Mouse (Mus musculus) heart, adult 9 months (tissue): ENCODE measurements around the gene Tmem199.

Experiments
- DNase-seq, 2 experiments: peaks; one replicate each; pipeline ENCODE4 v3.0.0; 2022; ENCODE audit warnings: low spot score in 2 of 2

Tmem199 gene

DNA sequence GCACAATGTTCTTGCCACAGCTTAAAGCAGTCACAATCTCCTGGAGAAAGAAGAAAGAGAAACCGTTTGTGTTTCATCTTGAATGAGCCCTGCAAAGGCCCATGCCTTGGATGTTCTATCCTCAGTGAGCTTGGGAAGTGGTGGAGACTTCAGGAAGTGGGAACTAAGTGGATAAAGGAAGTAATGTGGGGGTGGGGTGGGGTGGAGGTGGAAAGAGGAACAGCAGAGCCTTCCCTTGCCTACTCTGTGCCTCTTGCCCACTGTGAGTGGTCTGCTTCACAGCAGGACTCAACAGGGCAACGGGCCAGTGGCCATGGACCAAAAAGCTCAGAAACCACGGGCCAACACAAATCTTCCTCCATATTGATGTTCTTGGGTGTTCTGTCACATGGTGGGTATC is 36.7 kb downstream of the Tmem199 start:
- DNase-seq, result no peak

DNA sequence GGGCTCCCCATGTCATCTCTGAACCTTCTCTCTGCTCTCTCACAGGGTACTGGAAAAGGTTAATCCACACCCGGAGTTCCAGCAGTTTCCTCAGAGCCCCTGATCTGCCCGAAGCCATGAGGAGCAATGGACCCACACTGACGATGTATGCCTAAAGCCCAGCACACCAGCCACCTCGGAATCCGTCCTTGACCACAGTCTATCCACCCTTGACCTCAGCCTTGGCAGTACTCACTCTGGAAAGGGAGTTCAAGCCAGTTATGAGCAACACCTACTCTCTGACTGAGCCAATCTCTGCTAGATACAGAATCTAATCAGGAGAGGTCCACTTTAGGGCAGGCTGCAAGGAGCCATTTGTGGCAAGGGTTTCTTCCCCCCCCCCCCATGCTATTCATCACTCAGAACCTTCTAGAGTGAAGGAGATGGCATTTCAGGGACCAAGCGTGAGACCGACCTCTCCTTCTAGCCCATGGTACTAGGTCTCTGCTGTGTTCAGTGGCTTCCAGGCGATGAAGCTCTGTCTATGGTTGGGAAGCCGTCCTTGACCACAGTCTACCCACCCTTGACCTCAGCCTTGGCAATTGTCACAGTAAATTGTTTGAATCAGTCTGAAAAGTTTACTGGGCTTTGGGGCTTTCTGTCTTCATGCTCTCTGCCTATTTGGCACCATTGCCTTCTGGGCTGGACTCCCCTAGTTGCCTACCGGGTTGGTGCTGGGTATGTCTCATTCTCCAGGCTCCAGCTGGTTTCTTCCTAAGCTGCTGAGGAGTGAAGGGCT is 40.5 kb downstream of the Tmem199 start:
- no peak for DNase-seq

DNA sequence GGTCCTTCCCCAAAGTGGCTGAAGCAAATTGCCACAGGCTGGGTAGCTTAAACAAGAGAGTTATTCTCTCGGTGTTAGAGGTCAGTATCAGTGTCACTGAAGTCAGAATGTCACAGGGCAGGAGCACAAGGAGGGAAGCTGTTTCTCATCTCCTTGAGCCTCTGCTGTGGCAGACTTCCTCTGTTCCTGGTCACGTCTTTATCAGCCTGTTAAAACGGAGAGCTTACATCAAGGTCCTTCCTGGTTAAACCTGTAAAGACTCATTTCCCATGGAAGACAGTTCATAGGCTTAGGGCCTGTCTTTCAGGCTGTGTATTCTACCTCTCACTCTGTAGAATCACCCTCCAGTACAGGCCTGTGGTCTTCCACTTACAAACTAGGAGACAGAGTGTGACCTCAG is 44.0 kb downstream of the Tmem199 start:
- no peak for DNase-seq

DNA sequence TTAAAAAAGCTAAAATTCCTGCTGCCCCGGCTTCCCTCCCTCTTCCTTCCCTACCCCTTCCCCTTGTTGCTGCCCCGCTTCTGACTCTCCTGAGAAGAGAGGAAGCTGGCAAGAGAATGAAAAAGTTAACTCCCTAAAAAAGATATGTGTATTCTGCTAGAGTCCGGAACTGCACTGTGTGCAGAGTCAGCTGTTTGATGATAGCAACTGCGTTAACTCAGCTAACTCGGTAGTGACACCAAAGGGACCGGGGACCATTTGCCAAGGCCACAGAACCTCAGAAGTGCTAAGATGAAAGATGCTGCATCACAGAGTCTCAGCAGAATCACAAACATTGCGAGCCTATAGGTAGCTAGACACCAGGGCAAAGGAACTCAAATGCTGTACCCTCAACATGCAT is 44.5 kb downstream of the Tmem199 start:
- no peak for DNase-seq

DNA sequence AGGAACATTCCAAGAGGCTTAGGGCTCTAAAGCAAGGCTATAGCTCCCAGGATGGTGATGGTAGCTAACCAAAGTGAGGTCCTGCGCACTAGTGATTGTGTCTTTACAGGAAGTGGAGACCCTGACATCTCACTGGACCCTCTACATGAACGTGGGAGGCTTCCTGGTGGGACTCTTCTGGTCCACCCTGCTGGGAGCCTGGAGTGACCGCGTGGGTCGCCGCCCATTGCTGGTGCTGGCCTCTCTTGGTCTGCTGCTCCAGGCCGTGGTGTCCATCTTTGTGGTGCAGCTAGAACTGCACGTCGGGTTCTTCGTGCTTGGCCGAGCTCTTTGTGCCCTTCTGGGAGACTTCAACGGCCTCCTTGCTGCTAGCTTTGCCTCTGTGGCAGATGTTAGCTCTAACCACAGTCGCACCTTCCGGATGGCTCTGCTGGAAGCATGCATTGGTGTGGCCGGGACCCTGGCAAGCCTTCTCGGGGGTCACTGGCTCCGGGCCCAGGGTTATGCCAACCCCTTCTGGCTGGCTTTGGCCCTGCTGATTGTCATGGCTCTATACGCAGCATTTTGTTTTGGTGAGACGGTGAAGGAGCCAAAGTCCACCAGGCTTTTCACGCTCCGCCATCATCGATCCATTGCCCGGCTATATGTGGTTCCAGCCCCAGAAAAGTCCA is 45.6 kb downstream of the Tmem199 start:
- no peak for DNase-seq

DNA sequence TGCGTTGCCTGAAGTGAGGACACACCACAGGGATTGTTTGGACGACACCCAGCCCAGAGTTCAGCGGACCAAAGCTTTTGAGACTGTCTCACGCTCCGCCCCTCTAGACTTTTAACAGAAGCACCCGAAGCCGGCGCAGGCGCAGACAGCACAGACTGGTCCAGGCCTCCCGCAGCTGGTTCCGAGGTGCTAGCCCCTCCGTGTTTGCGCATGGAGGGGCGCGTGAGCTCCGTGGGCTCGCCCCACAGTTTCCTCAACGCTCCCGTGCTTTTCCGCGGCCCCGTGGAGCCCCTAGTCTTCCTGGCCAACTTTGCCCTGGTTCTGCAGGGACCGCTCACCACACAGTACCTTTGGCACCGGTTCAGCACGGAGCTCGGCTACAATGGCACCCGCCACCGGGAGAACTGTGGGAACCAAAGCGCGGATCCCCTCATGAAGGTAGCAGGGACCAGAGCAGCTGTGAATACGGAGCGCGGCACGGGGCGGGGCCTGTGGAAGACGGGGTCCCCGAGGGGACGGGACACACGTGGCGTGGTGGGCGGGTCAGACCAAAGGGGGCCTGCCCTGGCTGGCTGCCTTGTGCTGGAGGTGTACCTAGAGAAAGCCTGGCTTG is 46.3 kb downstream of the Tmem199 start, which contains the start of gene Slc46a1:
Gene Slc46a1 (plus strand): TSS at position 130 of the 613 bp plus-strand sequence.
- peak; percentile 78 to 81 for DNase-seq

DNA sequence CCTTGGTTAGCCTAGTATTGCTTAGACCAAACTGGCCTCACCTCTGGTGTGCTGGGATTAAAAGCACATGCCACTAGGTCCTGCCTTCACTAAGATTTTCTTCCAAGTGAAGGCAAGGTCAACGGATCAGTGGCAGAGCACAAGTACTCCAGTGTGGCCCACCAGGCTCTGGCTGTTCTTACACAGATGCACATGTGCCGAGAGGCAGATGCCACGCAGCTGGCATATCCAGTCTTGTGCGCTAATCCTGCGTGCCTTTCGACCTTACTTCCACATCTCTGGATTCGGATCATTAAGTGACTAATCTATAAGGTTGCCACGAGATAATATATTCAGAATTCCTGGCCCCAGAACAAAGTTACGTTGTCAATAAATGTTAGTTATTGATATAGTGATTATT is 46.9 kb downstream of the Tmem199 start:
- no peak for DNase-seq

DNA sequence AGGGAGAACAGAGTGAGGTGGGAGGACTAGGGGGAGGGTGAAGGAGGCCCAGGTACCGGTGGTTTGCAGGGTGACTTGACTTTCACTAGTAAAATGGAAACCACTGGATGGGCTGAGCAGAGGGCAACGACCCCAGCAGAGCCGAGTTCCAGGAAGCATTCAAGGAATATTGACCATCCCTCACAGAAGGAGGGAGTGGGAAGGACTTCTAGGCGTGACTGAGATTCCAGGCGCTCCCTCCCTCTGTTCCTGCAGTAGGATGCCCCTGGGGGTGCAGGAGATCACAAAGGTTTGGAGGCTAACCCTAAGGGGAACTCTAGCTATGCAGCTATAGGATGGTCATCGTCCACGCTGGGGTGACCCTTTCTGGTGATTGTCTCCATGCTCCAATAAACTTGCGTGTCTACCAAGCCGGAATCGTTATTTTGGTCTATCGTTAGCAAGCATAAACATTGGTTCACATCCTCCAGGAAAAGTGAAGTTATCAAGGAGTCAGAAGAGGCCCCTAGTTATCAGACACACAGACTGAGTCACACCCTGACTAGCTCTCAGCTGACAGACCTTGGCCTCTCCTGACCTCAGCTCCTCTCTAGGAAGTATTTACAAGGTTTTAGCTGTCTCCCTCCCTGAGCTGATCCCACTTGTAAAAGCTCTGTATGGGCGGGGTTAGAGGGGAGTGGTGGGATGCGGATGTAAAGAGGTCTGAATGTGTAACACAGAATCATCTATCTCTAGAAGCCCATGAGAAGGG is 48.5 kb downstream of the Tmem199 start:
- DNase-seq, result no peak

DNA sequence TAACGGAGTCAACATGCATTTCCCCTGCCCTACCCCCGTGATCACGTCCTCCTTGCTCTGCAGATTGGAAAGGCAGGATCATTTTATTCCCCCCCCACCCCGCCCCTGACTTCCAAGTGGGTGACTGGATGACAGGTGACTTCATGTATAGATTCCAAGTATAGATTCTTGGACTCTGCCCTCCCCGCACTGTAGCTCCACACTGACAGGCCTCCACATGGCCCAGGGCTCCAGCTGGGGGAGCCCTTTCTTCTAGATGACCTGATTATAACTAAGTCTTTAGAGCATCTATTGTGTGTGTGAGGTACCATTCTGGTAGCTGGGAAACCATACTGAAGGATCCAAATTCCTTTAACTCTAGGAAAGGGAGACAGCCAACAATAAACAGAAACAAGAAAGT is 49.3 kb downstream of the Tmem199 start:
- no peak for DNase-seq

DNA sequence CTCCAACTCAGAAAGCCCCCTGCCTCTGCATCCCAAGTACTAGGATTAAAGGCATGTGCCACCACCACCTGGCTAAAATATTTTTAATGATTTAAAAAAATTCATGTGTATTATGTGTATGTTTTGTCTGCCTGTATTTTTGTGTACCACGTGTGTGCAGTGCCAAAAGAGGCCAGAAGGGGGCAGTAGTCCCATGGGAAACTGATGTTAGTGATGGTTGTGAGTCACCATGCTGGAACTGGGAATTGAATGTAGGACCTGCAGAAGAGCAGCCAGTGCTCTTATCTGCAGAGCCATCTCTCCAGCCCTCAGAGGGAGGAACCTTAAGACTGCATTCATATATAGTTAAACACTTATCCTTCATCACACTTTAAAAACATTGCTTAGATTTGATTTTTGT is 50.1 kb downstream of the Tmem199 start:
- no peak for DNase-seq

DNA sequence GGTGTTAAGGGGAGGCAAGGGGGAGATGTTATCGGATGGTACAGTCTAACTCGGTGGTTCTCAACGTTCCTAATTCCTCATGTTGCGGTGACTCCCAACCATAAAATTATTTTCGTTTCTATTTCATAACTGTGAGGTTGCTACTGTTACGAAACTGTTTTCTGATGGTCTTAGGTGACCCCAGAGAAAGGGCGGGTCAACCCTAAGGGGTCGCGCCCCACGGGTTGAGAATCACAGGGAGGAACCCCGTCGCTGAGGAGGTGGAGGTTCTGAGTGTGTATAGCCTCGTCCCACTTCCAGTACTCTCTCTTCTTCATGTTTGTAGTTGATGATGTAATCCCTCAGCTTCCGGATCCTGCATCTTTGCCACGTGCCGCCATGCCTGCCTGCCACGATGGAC is 53.2 kb downstream of the Tmem199 start:
- no peak for DNase-seq
